Mouse (Mus musculus) intestine, embryonic 14.5 days (tissue): ENCODE data around the gene Calml4. TPM values are rescaled to one million over a fixed set of nuclear protein-coding genes. Genes with fewer than 3 reads are reported as not detected.

ENCODE experiments used
- ATAC-seq: fragments of 200-750 bp; cut with Nextera tagmentation; replicated peaks from 2 replicates; pipeline ENCODE4 v1.8.0; 2017; ENCODE audit warnings: low read depth, moderate number of reproducible peaks, moderate TSS enrichment, moderate library complexity; ENCODE audit not compliant: low FRiP score, low TSS enrichment
- DNase-seq: peaks from one replicate; pipeline ENCODE4 v3.0.0-alpha.2; 2018; ENCODE audit warnings: low spot score
- H3K27ac ChIP-seq: fragments of 300-500 bp; sonication (generic); 2 replicates; pipeline ENCODE4 v1.5.1; 2014; ENCODE audit warnings: low read depth, mild to moderate bottlenecking, control low read depth
- H3K27me3 ChIP-seq: fragments of 300-500 bp; sonication (generic); replicated peaks from 2 replicates; pipeline ENCODE4 v1.6.1; 2014; ENCODE audit warnings: low read length, control low read depth; ENCODE audit not compliant: control insufficient read depth, insufficient read depth
- H3K36me3 ChIP-seq: fragments of 300-500 bp; sonication (generic); 2 replicates; pipeline ENCODE4 v1.6.1; 2014; ENCODE audit warnings: low read length, control low read depth; ENCODE audit not compliant: control insufficient read depth, insufficient read depth
- H3K4me1 ChIP-seq: fragments of 300-500 bp; sonication (generic); replicated peaks from 2 replicates; pipeline ENCODE4 v1.6.1; 2014; ENCODE audit warnings: low read length, control low read depth, mixed read lengths; ENCODE audit not compliant: control insufficient read depth, insufficient read depth
- H3K4me2 ChIP-seq: fragments of 300-500 bp; sonication (generic); 2 replicates; pipeline ENCODE4 v1.6.1; 2014; ENCODE audit warnings: low read length
- H3K4me3 ChIP-seq: fragments of 300-500 bp; sonication (generic); 2 replicates; pipeline ENCODE4 v1.5.1; 2014; ENCODE audit warnings: low read depth, low read length, control low read depth, mixed read lengths
- H3K9ac ChIP-seq: fragments of 300-500 bp; sonication (generic); 2 replicates; pipeline ENCODE4 v1.6.1; 2014; ENCODE audit warnings: mild to moderate bottlenecking, low read length
- H3K9me3 ChIP-seq: fragments of 300-500 bp; sonication (generic); 2 replicates; pipeline ENCODE4 v1.6.1; 2016; ENCODE audit warnings: low read length, control low read depth; ENCODE audit not compliant: control insufficient read depth
- WGBS: fragments of 180-500 bp; shearing (Covaris S2); extraction: QIAGEN DNeasy Blood & Tissue Kit; methylation state at CpG from one replicate; pipeline ENCODE4 v1.1.7; 2014; 5-methylcytosine and 5-hydroxymethylcytosine counted together
- polyA plus RNA-seq: library from polyadenylated mRNA; unstranded; fragments of >200 nt; fragmentation: Nextera tagmentation; extraction: Ambion mirVana; gene quantifications from 2 replicates; pipeline ENCODE4 v1.2.1, GENCODE M21; 2014

Calml4 gene
- polyA plus RNA-seq, 1 experiment from 2014 or later: 106 TPM

- 14% methylated on average over 14 of the region's 14 CpGs for WGBS
- Histone ChIP-seq H3K9ac (peak overlapping the region; percentile 83), H3K27ac (peak overlapping the region; percentile 89), H3K4me1 (peaks cover 13% of the 10 kb centered on the region), H3K9me3 (no peaks in the 10 kb centered on the region), H3K4me2 (peak overlapping the region; percentile 92), H3K27me3 (no peaks in the 10 kb centered on the region), H3K4me3 (peak overlapping the region; percentile 71), H3K36me3 (0 out of 2 replicates have a peak, but pooled peaks cover 3% of the 10 kb centered on the region)
- DNase-seq (no peak), ATAC-seq (peak; percentile 8; the same call in 1 of the 2 replicates)
Observed at GRCm38 (mm10) chr9:62839172-62839770, 18.6 kb upstream of the Calml4 start.

GRCm38 (mm10) chr9:62843356-62844024 is 14.4 kb upstream of the Calml4 start:
- H3K4me2 ChIP-seq: no peak overlapping the region
- no peaks in the 10 kb centered on the region for H3K9me3 ChIP-seq
- H3K4me3 ChIP-seq: no peak overlapping the region
- H3K9ac ChIP-seq: no peak overlapping the region
- ATAC-seq (no peak), DNase-seq (no peak)
- peaks cover 25% of the 10 kb centered on the region for H3K4me1 ChIP-seq
- 79% methylated on average over 10 of the region's 10 CpGs for WGBS
- 0 out of 2 replicates have a peak, but pooled peaks cover 3% of the 10 kb centered on the region for H3K36me3 ChIP-seq
- no peaks in the 10 kb centered on the region for H3K27me3 ChIP-seq
- H3K27ac ChIP-seq: no peak overlapping the region

- no peak overlapping the region for H3K4me2 ChIP-seq
Observed at GRCm38 (mm10) chr9:62844461-62844860, 13.4 kb upstream of the Calml4 start.

GRCm38 (mm10) chr9:62847694-62848093 is 10.2 kb upstream of the Calml4 start:
- peak; percentile 57 for ATAC-seq
- 2% methylated on average over 3 of the region's 3 CpGs for WGBS
- no peak overlapping the region for H3K4me3 ChIP-seq
- H3K36me3 ChIP-seq: peaks cover 27% of the 10 kb centered on the region; the same call in 1 of the 2 replicates
- H3K9ac ChIP-seq: no peak overlapping the region
- no peak overlapping the region for H3K4me2 ChIP-seq
- H3K9me3 ChIP-seq: no peaks in the 10 kb centered on the region
- H3K27ac ChIP-seq: no peak overlapping the region
- no peaks in the 10 kb centered on the region for H3K27me3 ChIP-seq
- DNase-seq: peak; percentile 98
- H3K4me1 ChIP-seq: peaks cover 12% of the 10 kb centered on the region

More at GRCm38 (mm10) chr9:62844461-62844860, 13.4 kb upstream of the Calml4 start:
- no peak for DNase-seq
- no peak overlapping the region for H3K9ac ChIP-seq
- no peak for ATAC-seq
- H3K4me1 ChIP-seq: peaks cover 21% of the 10 kb centered on the region
- H3K36me3 ChIP-seq: peaks cover 10% of the 10 kb centered on the region; the same call in 1 of the 2 replicates
- no peak overlapping the region for H3K27ac ChIP-seq
- H3K27me3 ChIP-seq: no peaks in the 10 kb centered on the region
- no peak overlapping the region for H3K4me3 ChIP-seq
- 99% methylated on average over 5 of the region's 5 CpGs for whole genome bisulfite sequencing
- H3K9me3 ChIP-seq: no peaks in the 10 kb centered on the region

GRCm38 (mm10) chr9:62848641-62849040 is 9.2 kb upstream of the Calml4 start:
- ATAC-seq (no peak), DNase-seq (no peak)
- WGBS: 93% methylated on average over 3 of the region's 3 CpGs
- Histone ChIP-seq H3K27ac (no peak overlapping the region), H3K4me2 (no peak overlapping the region), H3K36me3 (peaks cover 27% of the 10 kb centered on the region; the same call in 1 of the 2 replicates), H3K27me3 (no peaks in the 10 kb centered on the region), H3K9ac (no peak overlapping the region), H3K9me3 (no peaks in the 10 kb centered on the region), H3K4me3 (no peak overlapping the region), H3K4me1 (peaks cover 12% of the 10 kb centered on the region)

GRCm38 (mm10) chr9:62851571-62851970 is 6.3 kb upstream of the Calml4 start:
- no peaks in the 10 kb centered on the region for H3K9me3 ChIP-seq
- no peak overlapping the region for H3K27ac ChIP-seq
- peaks cover 27% of the 10 kb centered on the region; the same call in 1 of the 2 replicates for H3K36me3 ChIP-seq
- H3K4me1 ChIP-seq: peaks cover 15% of the 10 kb centered on the region
- WGBS: 85% methylated on average over 2 of the region's 2 CpGs
- H3K9ac ChIP-seq: no peak overlapping the region
- H3K4me2 ChIP-seq: no peak overlapping the region
- H3K27me3 ChIP-seq: no peaks in the 10 kb centered on the region
- H3K4me3 ChIP-seq: no peak overlapping the region
- DNase-seq (no peak), ATAC-seq (no peak)

GRCm38 (mm10) chr9:62854483-62854882 is 3.4 kb upstream of the Calml4 start:
- H3K36me3 ChIP-seq: peaks cover 20% of the 10 kb centered on the region; the same call in 1 of the 2 replicates
- H3K4me3 ChIP-seq: no peak overlapping the region
- H3K4me1 ChIP-seq: peaks cover 31% of the 10 kb centered on the region
- WGBS: 36% methylated on average over 4 of the region's 4 CpGs
- no peak for DNase-seq
- no peaks in the 10 kb centered on the region for H3K27me3 ChIP-seq
- no peak overlapping the region; the same call in 1 of the 2 replicates for H3K27ac ChIP-seq
- no peaks in the 10 kb centered on the region for H3K9me3 ChIP-seq
- ATAC-seq: no peak
- no peak overlapping the region for H3K9ac ChIP-seq
- H3K4me2 ChIP-seq: no peak overlapping the region

DNA sequence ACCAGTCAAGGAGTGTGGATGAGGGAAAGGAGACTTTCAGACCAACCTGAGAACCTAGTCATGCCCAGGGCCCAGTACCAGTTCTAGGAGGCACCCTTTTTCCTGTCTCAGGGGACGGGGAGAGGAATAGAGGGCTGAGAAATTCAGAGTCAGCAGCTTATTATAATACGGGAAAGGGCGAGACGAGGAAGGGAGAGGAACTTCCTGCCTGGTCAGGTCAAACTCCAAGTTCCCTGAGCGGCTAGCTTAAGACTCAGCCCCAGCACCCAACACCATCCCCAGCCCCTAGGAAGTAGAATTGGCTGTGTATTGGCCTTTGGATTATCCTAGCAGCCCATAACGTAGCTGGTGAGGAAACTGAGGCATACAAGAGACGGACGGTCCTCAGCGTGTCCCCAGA is 664 bp upstream of the Calml4 start:
- DNase-seq (peak; percentile 65), ATAC-seq (peak; percentile 42)
- no peaks in the 10 kb centered on the region for H3K36me3 ChIP-seq
- no peaks in the 10 kb centered on the region for H3K9me3 ChIP-seq
- peaks cover 31% of the 10 kb centered on the region for H3K4me1 ChIP-seq
- H3K27ac ChIP-seq: peak overlapping the region; percentile 89
- no peak overlapping the region for H3K9ac ChIP-seq
- peak overlapping the region; percentile 27; the same call in 1 of the 2 replicates for H3K4me3 ChIP-seq
- H3K27me3 ChIP-seq: no peaks in the 10 kb centered on the region
- peak overlapping the region; percentile 55 for H3K4me2 ChIP-seq
- 44% methylated on average over 9 of the region's 9 CpGs for WGBS
